Mouse (Mus musculus): ENCODE data around the gene Suv39h2.

Gene Suv39h2

DNA sequence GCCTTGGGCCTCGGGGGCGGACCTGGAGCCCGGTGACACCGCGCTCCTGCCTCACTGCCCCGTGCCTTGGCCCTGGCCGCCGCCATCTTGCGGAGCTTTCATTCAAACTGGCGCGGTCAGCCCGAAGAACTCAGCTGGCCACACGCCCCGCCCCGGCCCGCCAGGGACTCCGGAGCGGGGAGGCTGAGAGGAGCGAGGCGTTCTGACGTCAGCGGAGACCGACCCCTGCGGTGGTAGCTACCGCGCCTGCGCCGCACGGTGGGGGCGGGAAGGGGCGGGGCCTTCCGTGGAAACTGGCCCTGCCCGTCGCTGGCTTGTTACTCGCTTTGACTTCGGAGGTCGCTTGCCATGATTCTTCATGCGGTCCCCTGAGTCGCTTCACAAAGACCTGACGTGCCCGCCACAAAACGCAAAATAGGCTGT, at the start of gene Suv39h2:
Suv39h2 (minus strand) TSS at position 171 of the 423 bp plus-strand sequence.
- DNase-seq (ENCODE audit: low read depth): peak; percentile 95

DNA sequence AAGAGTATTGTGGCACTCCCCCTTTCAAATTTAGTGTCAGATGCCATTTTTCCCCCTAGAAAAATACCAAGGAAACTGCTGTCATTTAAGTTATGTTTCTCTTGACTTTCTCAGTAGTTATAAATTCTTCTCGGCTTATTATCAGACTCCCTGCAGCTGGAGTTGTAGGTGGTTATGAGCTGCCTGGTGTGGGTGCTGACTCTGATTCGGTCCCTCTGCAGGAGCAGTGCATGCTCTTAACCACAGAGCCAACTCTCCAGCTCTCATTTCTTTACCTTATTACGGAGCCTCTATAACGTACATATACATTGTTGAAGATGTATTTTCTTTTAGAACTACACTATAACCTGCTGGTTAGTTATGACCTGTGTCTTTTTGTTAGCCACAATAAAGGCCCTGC, 47.7 kb upstream of the Suv39h2 start:
- no peak for DNase-seq (ENCODE audit: low read depth)

DNA sequence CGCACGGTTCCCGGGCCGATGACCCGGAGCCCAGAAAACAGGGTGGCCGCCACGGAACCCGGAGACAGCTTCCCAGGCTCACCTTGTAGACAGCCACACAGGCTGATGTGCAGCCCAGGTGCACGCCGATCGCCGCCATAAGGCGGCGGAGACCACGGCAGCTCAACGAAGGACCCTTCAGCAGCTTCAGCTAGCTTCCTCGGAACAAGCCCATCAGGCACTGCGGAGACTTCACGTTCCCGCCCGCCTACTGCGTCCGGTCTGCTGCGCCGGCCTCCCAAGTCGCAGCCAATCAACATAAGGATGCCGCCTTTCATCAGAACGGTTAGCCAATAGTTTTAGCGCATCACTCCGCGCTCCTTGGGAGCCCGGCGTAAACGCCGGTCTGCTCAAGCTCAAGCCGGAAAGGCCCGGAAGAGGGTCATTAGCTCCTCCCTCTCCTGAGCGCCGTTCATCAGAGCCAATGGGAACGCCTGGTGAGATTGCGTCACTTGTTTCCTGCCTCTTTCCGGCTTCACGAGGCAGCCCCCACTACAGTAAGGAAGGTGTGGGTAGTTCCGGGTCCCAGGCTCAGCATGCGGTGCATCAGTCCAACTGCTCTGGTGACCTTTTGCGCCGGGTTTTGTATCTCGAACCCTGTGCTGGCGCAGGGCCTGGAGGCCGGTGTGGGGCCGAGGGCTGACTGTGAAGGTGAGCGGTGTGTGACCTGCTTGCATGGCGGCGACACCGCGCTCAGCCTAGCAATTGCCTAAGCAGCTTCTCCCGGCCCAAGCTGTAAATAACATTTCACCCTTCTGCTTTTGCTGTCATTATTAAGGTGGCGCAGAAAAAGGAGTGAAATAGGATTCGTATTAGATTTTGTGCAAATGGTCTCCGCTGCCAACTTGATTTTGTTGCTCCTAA, 38.0 kb upstream of the Suv39h2 start, which contains the start of the genes Gm45902, Hspa14 and Cdnf:
Gm45902 (minus strand) TSS at position 239 of the 903 bp plus-strand sequence.
Hspa14 (minus strand) TSS at position 263 of the 903 bp plus-strand sequence.
Cdnf (plus strand) TSS at position 479 of the 903 bp plus-strand sequence.
- peak; percentile 99 for DNase-seq (ENCODE audit: low read depth)

- DNase-seq (ENCODE audit: low read depth): peak; percentile 79
Observed at GRCm38 (mm10) chr2:3512076-3512475, 37.2 kb upstream of the Suv39h2 start.

GRCm38 (mm10) chr2:3500886-3501285, 26.1 kb upstream of the Suv39h2 start:
- no peak for DNase-seq (ENCODE audit: low read depth)

DNA sequence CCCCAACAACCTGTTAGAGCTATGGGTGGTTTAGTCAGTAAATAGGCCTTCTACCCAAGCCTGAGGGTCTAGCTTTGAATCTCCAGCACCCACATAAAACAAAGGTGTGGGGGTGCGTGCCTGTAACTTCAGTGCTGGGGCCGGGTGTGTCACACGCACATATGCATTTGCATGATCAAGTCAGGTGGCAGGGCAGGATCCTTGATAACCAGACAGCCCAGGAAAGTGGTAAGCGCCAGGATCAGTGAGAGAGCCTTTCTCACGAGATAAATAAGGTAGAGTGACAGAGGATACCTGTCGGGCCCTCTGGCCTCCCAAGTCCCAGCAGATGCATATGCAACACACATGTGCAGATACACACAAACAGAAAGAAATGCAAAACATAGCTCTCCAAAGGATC, 24.7 kb upstream of the Suv39h2 start:
- no peak for DNase-seq (ENCODE audit: low read depth)

GRCm38 (mm10) chr2:3493833-3494409, 19.1 kb upstream of the Suv39h2 start:
- no peak for DNase-seq (ENCODE audit: low read depth)

GRCm38 (mm10) chr2:3489816-3490215, 15.0 kb upstream of the Suv39h2 start:
- no peak for DNase-seq (ENCODE audit: low read depth)

GRCm38 (mm10) chr2:3480239-3480638, 5.4 kb upstream of the Suv39h2 start:
- peak; percentile 34 for DNase-seq (ENCODE audit: low read depth)

DNA sequence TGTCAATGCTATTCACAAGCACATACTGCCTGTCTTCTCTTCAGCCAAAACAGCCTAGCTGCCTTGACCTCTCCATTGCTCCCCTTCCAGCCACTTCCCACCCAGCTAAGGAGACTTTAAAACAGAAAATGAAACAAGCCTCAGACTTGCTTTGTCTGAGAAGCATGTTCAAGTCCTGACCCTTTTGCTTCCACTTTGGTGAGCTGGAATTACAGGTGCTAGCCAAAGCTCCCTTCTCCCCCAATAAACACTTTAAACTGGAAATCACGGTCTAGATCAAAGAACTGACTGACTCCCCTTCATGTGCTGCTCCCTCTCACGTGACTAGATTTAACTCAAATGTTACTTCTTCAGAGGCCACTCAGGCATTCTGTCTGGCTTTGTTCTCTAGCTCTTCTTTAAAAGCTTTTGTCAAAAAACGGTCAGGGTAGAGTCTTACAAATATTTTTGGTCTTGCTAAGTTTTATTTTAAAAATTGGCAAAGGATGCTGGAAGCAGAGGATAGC, 968 bp upstream of the Suv39h2 start:
- peak; percentile 42 for DNase-seq (ENCODE audit: low read depth)

GRCm38 (mm10) chr2:3474361-3474805, 448 bp downstream of the Suv39h2 start:
- peak; percentile 73 for DNase-seq (ENCODE audit: low read depth)

DNA sequence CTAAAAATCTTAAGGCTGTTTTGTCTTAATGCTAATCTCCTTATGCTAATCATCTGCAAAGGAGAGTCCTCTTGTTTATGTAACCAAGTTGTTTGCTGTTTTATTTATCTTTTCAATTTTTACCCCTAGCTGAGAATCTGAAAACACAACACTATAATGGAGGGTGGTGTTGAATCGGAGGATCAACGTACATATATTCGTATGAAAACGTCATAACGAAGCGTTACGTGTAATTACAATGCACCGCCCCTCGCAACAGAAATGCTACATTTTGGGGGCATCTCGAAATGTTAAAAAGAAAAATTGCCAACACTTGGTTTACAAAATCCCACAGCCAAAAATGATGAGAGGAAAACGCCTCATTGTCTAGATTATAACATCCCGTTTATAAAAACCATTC, 940 bp downstream of the Suv39h2 start:
- peak; percentile 72 for DNase-seq (ENCODE audit: low read depth)

GRCm38 (mm10) chr2:3456590-3456989, 18.2 kb downstream of the Suv39h2 start:
- DNase-seq (ENCODE audit: low read depth): no peak

DNA sequence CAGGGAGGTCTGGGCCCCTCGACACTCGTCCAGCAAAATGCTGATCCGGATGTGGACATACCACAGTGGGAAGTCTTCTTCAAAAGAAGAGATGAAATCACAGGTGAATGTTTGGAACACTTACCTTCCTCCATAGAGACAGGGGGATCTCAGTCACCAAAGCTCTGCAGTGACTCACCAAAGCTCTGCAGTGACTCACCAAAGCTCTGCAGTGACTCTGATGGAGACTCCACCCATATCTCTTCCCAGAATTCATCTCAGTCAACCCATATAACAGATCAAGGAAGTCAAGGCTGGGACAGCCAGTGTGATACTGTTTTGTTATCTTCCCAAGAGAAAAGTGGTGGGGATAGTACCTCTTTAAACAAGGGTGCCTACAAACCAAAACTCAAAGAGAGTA, 21.7 kb downstream of the Suv39h2 start:
- peak; percentile 29 for DNase-seq (ENCODE audit: low read depth)

GRCm38 (mm10) chr2:3449431-3449830, 25.4 kb downstream of the Suv39h2 start:
- DNase-seq (ENCODE audit: low read depth): no peak

DNA sequence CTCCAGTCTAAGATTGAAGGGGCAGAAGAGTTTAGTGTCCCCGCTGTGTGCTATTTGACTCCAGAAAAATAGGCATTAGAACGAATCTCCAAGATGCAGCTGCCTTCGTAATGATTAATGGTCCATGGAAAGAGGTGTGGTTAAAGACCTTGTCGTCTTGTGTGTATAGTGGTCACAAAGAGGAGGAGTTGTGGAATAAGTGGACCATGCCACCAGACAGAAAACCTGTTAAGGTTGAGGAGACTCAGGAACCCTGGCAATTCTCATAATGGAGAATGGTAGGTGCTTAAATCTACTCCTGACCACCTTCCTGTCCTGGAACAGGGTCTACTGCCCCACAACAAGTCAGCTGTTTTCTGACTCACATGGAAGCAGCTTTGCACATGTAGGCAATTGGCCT, 28.8 kb downstream of the Suv39h2 start:
- no peak for DNase-seq (ENCODE audit: low read depth)

DNA sequence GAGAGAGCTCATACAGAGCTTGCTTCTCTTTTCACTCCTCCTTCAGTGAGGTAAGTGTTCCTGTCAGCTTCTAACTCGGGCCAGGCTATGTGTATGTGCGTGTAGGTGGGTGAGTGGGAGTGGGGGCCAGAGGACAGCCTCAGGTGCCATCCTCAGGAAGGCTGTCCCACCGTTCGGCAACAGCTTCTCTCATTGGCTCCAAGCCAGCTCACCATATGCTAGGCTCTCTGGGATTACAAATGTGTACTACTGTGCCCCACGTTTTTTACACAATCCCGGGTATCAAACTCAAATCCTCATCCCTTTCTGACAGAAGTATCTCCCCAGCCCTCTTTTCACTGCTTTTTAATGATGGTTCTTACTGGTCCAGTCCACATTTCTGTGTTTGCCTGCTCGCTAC, 30.6 kb downstream of the Suv39h2 start:
- DNase-seq (ENCODE audit: low read depth): no peak

- no peak for DNase-seq (ENCODE audit: low read depth)
Observed at GRCm38 (mm10) chr2:3437956-3438355, 36.9 kb downstream of the Suv39h2 start.

- DNase-seq (ENCODE audit: low read depth): no peak
Observed at GRCm38 (mm10) chr2:3435369-3436061, 39.3 kb downstream of the Suv39h2 start.

DNA sequence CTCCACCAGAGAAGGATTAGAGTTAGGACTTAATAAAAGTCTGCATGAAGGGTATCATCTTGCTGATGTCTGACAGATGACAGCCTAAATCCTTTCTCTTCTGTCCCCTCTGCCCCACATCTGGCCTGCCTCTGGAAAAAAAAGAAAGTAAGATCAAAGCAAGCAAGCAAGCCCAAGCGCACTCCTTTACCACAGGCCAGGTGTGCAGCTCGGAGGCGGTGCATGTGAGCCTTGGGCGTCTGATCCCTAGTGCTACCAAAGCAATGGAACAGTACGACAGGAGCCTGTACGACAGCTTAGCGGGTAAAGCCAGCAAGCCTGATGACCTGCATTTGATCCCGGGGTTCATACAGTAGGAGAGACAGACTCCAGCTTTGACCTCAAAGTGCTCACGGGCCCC, 43.9 kb downstream of the Suv39h2 start:
- no peak for DNase-seq (ENCODE audit: low read depth)

DNA sequence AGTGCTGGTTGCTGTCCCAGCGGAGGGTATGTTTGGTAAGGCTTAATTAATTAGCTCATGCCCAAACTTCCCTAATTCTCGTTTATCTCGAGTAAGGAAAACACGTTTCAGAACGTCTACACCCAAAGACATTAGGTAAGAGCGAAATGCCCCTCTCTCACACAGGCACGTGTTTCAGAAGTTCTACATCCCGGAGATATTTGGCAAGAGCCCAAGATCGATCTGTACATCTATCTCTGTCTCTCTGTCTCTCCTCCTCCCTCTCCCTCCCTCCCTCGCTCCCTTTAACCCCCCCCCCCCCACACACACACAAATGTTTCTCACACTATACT, 50.3 kb downstream of the Suv39h2 start:
- DNase-seq (ENCODE audit: low read depth): no peak

DNA sequence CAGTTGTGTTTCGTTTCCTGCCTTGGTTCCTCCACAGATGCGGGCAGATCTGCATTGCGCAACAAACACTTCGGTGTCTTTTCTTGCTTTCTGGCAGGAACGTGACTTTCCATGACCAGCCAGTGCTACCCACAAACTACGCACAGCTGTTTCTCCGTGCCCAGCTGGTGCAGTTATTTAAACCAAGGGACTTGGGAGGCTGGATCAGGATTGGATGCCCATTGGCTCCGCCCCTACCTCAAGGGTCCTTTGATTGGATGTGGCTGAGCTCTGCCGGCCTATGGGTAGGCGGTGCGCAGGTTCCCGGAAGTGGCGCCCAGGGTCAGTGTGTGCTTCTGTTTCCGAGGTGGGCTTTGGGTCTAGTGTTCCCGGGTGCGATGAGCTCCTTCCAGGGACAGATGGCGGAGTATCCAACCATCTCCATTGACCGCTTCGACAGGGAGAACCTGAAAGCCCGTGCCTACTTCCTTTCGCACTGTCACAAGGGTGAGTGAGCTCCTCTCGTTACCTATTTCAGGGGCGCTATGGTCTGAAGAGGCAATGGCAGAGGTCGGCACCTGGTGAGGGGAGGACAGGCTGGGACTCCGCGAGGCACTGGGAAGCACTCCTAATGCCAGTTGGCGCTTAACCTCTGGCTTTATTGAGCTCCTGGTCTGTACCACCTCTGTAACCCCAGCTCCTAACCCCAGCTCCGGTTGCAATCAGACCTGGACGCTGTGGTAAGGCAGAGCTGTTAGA, 50.8 kb downstream of the Suv39h2 start, which contains the start of gene Dclre1c:
Dclre1c (plus strand) TSS at position 291 of the 738 bp plus-strand sequence.
- DNase-seq (ENCODE audit: low read depth): peak; percentile 99
